Mouse (Mus musculus) hematopoietic stem cell, adult 5-6 weeks (primary cell): ENCODE data around the gene Chmp3. TPM values are rescaled to one million over a fixed set of nuclear protein-coding genes. Genes with fewer than 3 reads are reported as not detected.

ENCODE experiments used
- ATAC-seq, 2 experiments: fragments of 125-278 bp in 1 of 2; replicated peaks in 1 of 2; 2 replicates each; pipeline ENCODE4 v1.8.0; 2016 to 2017; ENCODE audit warnings: inconsistent platforms in 2 of 2, mild to moderate bottlenecking in 2 of 2, moderate number of reproducible peaks in 2 of 2, low read depth in 1 of 2, moderate TSS enrichment in 1 of 2; ENCODE audit not compliant: low FRiP score in 2 of 2, poor library complexity in 2 of 2, severe bottlenecking in 2 of 2, insufficient read depth in 1 of 2, low TSS enrichment in 1 of 2
- total RNA-seq: library from RNA; stranded (forward); fragments of 172-1452, 232-1000 nt; gene quantifications from 2 replicates; pipeline ENCODE4 v1.2.3, GENCODE M21; 2017

Chmp3 gene
- 105 and 112 TPM in 2 replicates for total RNA-seq

DNA sequence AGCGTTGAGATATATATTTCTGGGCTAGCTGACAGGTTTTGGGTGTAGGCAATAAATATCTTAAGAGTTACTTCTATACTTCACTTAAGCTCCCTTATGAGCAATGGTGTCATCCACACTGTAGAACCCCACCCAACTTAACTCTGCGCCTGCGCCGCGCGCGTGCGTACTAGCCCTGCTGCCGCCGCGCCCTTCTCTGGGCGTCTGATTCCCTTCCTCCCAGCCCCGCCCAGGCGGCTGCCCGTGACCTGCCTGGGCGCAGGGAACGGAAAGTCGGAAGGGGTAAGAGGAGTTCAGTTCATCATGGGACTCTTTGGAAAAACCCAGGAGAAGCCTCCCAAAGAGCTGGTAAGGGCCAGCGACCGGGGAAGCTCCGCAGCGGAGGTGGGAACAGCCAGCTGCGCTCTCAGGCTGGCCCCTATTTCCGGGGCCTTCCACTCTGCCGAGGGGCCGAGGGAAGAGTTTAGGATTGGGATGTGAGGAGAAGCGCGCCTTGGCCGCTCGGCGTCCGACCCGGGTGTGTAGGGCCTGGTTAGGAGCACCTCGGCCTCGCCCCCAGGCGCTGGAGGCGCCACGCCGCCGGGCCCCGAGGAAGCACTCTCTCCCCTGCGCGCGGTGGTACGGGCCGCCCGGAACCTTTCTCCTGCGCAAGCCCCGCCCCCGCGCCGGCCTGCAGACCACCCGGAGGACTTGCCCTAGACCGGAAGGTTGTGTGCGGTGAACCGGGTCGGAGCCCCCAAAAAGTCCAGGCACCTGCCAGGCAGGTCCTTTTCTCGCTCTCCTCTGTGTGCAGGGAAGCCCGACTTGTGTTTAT lies at the start of gene Chmp3:
Chmp3 (plus strand) TSS at position 112 of the 814 bp plus-strand sequence.
- ATAC-seq: peak; percentile 93 to 95

GRCm38 (mm10) chr6:71494341-71495020 lies 49.1 kb upstream of the Chmp3 start:
- ATAC-seq: peak in 1 of 2 experiments; percentile 24; a peak in 1 of 4 replicates

- no peak for ATAC-seq
Measured at GRCm38 (mm10) chr6:71500575-71500974, 43.0 kb upstream of the Chmp3 start.

- no peak for ATAC-seq
Measured at GRCm38 (mm10) chr6:71503001-71503400, 40.6 kb upstream of the Chmp3 start.

GRCm38 (mm10) chr6:71503670-71504069 lies 39.9 kb upstream of the Chmp3 start:
- ATAC-seq: no peak

- ATAC-seq: no peak
Measured at GRCm38 (mm10) chr6:71504091-71504490, 39.5 kb upstream of the Chmp3 start.

- no peak for ATAC-seq
Measured at GRCm38 (mm10) chr6:71505671-71506070, 37.9 kb upstream of the Chmp3 start.

- no peak for ATAC-seq
Measured at GRCm38 (mm10) chr6:71519476-71519875, 24.1 kb upstream of the Chmp3 start.

DNA sequence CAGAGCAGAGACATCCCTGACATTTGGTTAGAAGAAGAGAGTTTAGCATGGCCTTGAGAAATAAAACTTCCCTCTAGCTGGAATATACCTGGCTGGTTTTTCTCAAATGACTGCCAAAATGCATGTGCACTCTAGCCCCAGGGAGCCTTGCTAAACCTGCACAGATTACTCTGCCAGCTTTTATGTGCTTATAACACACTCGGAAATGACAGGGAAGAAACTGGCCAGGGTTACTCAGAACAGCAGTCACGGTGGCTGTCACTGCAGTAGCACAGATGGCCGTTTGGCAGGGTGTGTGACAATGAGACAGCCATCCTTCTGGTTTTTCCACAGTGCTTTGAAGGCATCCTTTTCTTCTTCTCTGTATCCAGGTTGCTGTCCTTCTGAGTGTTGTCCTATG lies 18.0 kb upstream of the Chmp3 start:
- no peak for ATAC-seq

DNA sequence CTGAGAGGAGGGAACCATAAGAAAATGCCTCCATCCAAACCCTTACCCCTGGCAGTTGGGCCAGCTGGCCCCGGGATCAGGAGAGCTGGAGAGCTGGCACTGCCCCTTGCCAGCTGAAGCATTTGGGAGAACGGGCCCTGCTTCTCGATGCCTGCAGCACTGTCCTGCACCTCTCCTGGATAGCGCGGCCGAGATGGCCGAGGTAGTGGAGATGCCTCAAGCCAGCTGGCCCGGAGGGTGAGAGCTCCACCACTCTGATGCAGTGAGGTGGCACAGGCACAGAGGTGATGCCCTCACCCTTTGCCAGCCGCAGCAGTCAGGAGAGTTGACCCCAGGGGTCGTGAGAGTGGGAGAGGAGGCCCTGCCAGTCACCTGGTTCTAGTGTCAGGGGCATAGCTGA lies 16.5 kb upstream of the Chmp3 start:
- no peak for ATAC-seq

GRCm38 (mm10) chr6:71527826-71528225 lies 15.8 kb upstream of the Chmp3 start:
- ATAC-seq: no peak

GRCm38 (mm10) chr6:71530176-71530575 lies 13.4 kb upstream of the Chmp3 start:
- no peak for ATAC-seq

DNA sequence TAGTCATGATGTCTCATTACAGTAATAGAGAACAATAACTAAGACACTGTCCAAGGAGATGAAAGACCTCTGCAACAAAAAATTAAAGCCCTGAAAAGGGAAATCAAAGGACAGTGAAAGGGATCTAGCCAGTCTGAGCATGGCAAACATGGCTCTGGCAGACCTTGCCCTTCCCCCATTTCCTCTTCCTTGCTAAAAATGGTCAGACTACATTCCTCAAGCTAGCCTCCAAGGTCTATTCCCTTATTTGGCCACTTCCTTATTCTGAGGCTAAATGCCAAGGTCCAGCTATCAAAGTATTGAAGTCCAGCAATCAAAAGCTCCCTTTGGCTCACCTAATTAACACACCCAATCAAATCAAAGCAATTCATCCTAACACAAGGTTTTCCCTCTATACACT lies 6.3 kb upstream of the Chmp3 start:
- ATAC-seq: no peak

GRCm38 (mm10) chr6:71555507-71555951 lies 11.9 kb downstream of the Chmp3 start:
- ATAC-seq: no peak

DNA sequence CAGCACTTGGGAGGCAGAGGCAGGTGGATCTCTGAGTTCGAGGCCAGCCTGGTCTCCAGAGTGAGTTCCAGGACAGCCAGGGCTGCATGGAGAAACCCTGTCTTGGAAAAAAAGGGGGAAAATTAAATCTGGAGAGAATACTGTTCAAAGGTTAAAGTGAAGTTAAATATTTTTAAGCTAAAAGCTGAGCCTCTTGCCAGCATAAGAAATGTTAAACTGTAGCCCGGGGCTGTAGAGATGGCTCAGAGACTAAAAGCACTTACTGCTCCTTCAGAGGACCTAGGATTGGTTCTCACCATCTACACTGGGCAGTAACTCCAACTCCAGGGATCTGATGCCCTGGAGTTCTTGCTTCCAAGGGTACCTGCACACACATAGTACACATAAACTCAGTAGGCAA lies 13.2 kb downstream of the Chmp3 start:
- ATAC-seq: no peak

DNA sequence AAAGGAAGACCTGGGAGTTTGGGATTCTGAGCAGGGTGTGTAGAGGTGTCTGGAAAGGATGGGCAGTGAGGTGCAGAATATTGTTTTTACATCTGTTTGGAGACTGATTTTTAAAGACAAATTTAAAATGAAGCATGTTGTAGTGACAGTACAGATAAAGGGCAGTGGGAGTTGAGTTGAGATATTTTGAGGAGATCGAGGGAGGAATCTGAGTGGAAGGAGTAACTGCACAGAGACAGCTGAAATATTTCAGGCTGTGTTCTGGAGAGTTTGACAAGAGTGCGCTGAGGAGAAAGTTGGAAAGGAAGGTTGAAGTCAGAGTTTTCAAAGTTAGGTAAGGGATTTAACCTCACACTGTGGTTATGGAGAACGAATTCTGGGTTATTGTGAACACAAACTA lies 25.0 kb downstream of the Chmp3 start:
- no peak for ATAC-seq

GRCm38 (mm10) chr6:71569025-71569424 lies 25.4 kb downstream of the Chmp3 start:
- ATAC-seq: no peak

DNA sequence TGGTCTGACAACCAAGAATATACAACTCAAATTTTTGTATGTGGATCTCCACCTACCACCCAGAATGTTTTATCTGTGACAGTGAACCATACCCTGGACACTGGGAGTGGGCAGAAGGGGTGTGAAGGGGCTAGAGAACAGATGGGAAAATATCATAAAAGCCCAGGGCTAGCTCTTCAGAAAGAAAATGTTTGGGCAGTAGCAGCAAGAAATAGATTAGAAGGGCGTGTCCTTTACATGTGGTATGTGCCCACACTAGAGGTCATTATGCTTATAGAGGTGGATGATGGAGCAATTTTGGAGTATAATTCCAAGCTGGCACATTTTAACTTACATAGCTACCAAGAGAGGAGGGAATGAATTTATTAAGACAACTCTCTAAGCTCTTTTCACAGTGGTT lies 31.8 kb downstream of the Chmp3 start:
- no peak for ATAC-seq

GRCm38 (mm10) chr6:71579478-71579877 lies 35.9 kb downstream of the Chmp3 start:
- ATAC-seq: no peak
